Mouse (Mus musculus): ENCODE measurements around the gene Rrp9.

Rrp9 gene

DNA sequence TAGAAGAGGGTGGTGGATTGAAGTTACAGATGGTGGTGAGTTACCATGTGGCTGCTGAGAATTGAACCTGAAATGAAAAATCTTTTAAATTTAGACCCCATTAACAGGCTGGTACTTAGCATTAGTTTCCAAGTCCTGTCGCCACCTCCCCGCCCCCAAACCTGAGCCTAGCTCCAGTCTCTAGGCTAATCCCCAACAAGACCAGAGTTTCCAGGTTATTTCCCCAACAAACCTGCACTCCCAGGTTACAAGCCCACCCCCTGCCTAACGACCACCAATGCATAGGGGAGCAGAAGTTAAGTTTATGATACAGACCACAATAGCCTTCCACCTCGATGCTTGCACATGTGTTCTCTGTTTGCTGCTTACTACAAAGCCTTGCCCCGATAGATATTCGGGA lies 37.8 kb downstream of the Rrp9 start:
- in situ Hi-C loops (cut with MboI; ENCODE audit: low sequenced_read_pairs), result no loop called here

DNA sequence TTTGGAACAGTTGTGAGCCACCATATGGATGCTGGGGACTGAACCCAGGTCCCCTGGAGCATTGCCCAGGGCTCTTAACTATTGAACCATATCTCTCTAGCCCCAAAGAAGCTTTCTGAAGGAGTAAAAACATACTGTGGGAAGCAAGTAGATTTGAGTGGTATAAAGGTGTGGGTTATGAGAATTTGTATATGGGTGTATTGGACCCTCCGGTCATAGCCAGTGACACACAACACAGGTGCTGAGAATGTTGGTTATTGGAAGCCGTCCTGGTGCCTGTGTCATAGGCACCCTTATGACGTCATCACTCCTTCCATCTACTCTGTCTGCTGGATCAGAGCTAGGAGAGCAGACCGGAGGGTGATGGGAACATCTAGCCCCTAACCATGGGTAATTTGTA lies 38.5 kb downstream of the Rrp9 start, which contains the start of gene Iqcf5:
Gene Iqcf5 (plus strand): TSS at position 301 of the 400 bp plus-strand sequence.
- in situ Hi-C loops (cut with MboI; ENCODE audit: low sequenced_read_pairs), result no loop called here

DNA sequence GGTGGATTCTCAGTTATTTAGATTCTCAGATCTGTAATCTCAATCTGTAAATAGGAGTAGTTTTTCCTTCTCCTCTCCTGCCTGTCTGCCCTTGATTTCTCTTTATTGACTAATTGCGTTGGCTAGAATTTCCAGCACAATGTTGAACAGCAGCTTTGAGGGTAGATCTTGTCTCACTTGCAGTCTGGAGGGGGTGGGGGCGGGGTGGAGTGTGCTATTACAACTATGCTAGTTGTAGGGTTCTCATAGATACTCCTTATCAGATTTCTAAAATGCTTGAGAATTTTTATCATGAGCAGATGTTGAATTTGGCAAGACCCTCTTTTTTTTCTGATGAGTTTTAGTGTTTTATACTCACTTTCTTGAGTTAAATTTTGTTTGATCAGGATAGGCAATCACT lies 43.7 kb downstream of the Rrp9 start:
- in situ Hi-C loops (cut with MboI; ENCODE audit: low sequenced_read_pairs), result no loop called here

DNA sequence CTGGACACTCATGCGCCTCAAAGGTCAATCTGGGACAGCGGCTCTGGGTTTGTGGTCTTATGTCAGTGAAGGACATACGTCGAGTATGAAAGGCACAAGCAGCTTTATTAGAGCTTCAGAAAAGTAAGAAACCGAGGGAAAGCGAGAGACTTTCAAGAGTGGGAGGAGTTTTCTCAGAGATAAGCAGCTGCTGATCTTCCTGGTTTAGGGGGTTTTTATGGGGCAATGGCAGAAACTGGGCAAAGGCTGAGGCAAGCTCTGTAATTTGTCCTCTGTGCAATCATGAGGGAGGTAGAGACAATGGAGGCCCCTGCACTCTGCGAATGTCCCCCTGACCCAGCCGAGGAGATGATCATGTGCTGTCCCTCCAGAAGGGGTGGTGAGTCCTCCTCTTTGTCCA lies 44.1 kb downstream of the Rrp9 start:
- in situ Hi-C loops (cut with MboI; ENCODE audit: low sequenced_read_pairs), result no loop called here

DNA sequence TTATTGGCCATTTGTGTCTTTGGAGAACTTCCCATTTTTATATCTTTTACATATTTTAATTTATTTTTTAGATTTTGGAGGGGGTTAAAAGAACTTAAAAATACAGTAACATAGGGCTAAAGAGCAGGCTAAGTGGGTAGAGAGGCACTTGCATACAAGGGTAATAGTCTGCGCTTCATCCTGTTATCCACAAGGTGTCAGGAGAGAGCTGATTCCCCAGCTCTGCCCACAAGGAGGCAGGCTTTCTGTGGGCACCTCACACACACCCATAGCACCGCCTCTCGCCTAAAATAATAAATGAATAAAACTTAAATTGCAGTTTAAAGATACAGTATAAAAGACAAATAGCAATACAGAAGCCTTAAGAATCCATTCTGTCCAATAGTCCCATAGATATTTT lies 56.1 kb downstream of the Rrp9 start:
- in situ Hi-C loops (cut with MboI; ENCODE audit: low sequenced_read_pairs), result no loop called here

DNA sequence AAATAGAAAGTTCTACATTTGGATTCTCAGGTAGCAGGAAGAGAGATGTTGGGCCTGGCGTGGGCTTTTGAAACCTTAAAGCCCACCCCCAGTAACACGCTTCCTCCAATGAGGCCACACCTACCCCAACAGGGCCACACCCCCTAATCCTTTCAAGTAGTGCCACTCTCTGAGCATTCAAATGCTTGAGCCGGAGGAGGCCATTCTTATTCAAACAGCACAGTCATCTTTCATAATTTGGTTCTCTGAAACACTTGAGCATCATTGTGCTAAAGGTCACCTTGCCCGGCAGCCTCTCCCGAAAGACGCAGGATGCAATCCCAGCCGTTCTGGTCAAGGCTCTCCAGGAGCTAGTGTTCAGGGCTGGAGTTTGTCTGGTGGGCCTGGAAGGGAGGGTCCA lies 58.5 kb downstream of the Rrp9 start:
- in situ Hi-C loops (cut with MboI; ENCODE audit: low sequenced_read_pairs), result no loop called here

DNA sequence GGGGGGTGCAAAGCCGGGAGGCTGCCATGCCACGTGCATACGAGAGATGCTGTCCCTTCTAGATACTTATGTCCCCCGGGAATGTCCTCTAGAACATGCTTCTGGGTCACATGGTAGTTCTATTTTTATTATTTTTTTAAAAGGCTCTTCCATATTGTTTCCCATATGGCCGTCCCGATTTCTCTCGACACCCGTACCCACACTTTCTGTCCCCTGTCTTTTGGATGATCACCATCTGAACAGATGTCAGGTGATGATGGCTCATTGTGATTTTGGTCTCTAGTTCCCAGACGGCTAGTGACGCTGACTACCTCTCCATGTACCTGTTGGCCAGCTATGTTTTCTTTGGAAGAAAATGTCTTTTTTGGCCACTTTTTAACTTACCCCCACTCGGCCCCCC lies 59.2 kb downstream of the Rrp9 start:
- in situ Hi-C loops (cut with MboI; ENCODE audit: low sequenced_read_pairs), result no loop called here

Data from CH12F3 (cell line).